Mouse (Mus musculus) intestine, embryonic 15.5 days (tissue): ENCODE results near the gene Cnst. TPM values are rescaled to one million over a fixed set of nuclear protein-coding genes. Genes with fewer than 3 reads are reported as not detected.
A peak's percentile ranks its signal among the peaks of the same experiment; 100 is the strongest.

Experiments used
- ATAC-seq: fragments of 200-750 bp; cut with Nextera tagmentation; 2 replicates; pipeline ENCODE4 v1.8.0; 2017; ENCODE audit warnings: moderate TSS enrichment, moderate library complexity
- H3K27ac ChIP-seq: fragments of 300-500 bp; sonication (generic); 2 replicates; pipeline ENCODE4 v1.5.1; 2015; ENCODE audit warnings: mild to moderate bottlenecking, inconsistent platforms
- H3K27me3 ChIP-seq: fragments of 300-500 bp; sonication (generic); replicated peaks from 2 replicates; pipeline ENCODE4 v1.6.1; 2015; ENCODE audit warnings: inconsistent platforms
- H3K36me3 ChIP-seq: fragments of 300-500 bp; sonication (generic); 2 replicates; pipeline ENCODE4 v1.6.1; 2015; ENCODE audit warnings: inconsistent platforms
- H3K4me1 ChIP-seq: fragments of 300-500 bp; sonication (generic); replicated peaks from 2 replicates; pipeline ENCODE4 v1.6.1; 2015; ENCODE audit warnings: inconsistent platforms
- H3K4me2 ChIP-seq: fragments of 300-500 bp; sonication (generic); replicated peaks from 2 replicates; pipeline ENCODE4 v1.6.1; 2015; ENCODE audit warnings: mild to moderate bottlenecking, inconsistent platforms
- H3K4me3 ChIP-seq: fragments of 300-500 bp; sonication (generic); replicated peaks from 2 replicates; pipeline ENCODE4 v1.5.1; 2015; ENCODE audit warnings: inconsistent platforms
- H3K9ac ChIP-seq: fragments of 300-500 bp; sonication (generic); 2 replicates; pipeline ENCODE4 v1.6.1; 2015; ENCODE audit warnings: inconsistent platforms
- H3K9me3 ChIP-seq: fragments of 300-500 bp; sonication (generic); 2 replicates; pipeline ENCODE4 v1.6.1; 2016; ENCODE audit warnings: inconsistent platforms
- WGBS: fragments of 180-500 bp; shearing (Covaris S2); methylation state at CpG from one replicate; pipeline ENCODE4 v1.1.7; 2015; 5-methylcytosine and 5-hydroxymethylcytosine counted together
- polyA plus RNA-seq: library from polyadenylated mRNA; unstranded; fragments of >200 nt; fragmentation: Nextera tagmentation; extraction: Ambion mirVana; gene quantifications from 2 replicates; pipeline ENCODE4 v1.2.1, GENCODE M21; 2015

Gene Cnst
- polyA plus RNA-seq, 1 experiment from 2014 or later: 11.8 TPM

GRCm38 (mm10) chr1:179609724-179610505 lies 63.7 kb downstream of the Cnst start:
- Histone ChIP-seq H3K27me3 (no peaks in the 10 kb centered on the region), H3K36me3 (peaks cover 5% of the 10 kb centered on the region; the same call in 1 of the 2 replicates), H3K9me3 (no peaks in the 10 kb centered on the region), H3K4me1 (no peaks in the 10 kb centered on the region), H3K27ac (no peak overlapping the region), H3K9ac (no peak overlapping the region), H3K4me3 (no peak overlapping the region), H3K4me2 (no peak overlapping the region)
- no peak for ATAC-seq
- 68% methylated on average over 26 of the region's 26 CpGs for WGBS

DNA sequence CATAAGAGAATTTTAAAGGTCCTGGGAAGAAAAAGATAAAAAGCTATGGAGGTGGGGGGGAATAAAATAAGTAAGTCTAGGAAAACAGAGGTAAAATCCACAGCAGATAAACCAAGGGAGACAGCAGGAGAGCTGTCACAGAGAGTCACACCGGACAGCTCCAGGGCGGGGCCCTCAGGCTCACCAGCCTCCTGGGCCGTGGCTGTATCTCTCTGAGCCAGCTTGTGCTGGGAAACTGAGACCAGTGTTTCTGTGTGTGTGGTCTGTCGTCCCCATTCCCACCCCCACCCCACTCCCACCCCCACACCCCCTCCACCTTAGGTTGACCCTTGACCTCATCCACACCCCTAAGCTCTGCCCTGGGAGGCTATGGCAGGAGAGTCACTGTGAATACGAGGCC lies 65.0 kb downstream of the Cnst start:
- H3K4me3 ChIP-seq: no peak overlapping the region
- H3K27ac ChIP-seq: no peak overlapping the region
- H3K4me2 ChIP-seq: no peak overlapping the region
- no peaks in the 10 kb centered on the region for H3K4me1 ChIP-seq
- peaks cover 5% of the 10 kb centered on the region; the same call in 1 of the 2 replicates for H3K36me3 ChIP-seq
- H3K9ac ChIP-seq: no peak overlapping the region
- no peaks in the 10 kb centered on the region for H3K27me3 ChIP-seq
- WGBS: 57% methylated on average over 5 of the region's 5 CpGs
- no peak for ATAC-seq
- H3K9me3 ChIP-seq: no peaks in the 10 kb centered on the region

- no peaks in the 10 kb centered on the region for H3K9me3 ChIP-seq
- H3K27me3 ChIP-seq: no peaks in the 10 kb centered on the region
- no peaks in the 10 kb centered on the region for H3K4me1 ChIP-seq
- H3K27ac ChIP-seq: no peak overlapping the region
- ATAC-seq: no peak
- H3K36me3 ChIP-seq: peaks cover 5% of the 10 kb centered on the region; the same call in 1 of the 2 replicates
- 86% methylated on average over 6 of the region's 6 CpGs for WGBS
- H3K4me3 ChIP-seq: no peak overlapping the region
- H3K4me2 ChIP-seq: no peak overlapping the region
- no peak overlapping the region for H3K9ac ChIP-seq
Measured at GRCm38 (mm10) chr1:179612418-179612817, 66.2 kb downstream of the Cnst start.

DNA sequence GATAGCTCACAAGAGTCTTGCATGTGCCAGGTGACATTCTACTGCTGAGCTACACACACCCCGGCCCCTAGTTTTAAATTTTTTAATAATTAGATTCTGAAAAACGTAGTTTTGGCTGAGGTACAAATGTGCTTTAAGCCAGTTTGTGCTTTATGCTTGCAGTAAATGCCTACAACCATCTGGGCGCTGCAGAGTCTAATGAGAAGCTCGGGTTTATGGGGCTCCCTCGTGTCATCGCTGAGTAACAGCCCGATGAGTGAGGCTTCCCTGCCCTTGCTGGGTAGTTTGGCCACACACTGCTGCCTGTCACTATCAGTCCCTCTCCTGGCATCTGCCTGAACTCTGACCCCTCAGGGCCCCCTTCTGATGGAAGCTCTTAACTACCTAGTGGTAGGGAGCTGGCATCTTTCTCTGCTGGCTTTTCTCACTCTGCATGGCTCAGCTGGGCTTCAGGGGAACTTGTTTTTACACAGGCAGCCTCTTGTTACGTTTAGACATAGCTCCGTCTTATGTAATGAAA lies 66.9 kb downstream of the Cnst start:
- Histone ChIP-seq H3K4me3 (no peak overlapping the region), H3K4me2 (no peak overlapping the region)
- 69% methylated on average over 9 of the region's 9 CpGs for WGBS

GRCm38 (mm10) chr1:179617426-179617825 lies 71.3 kb downstream of the Cnst start:
- Histone ChIP-seq H3K4me2 (no peak overlapping the region), H3K36me3 (no peaks in the 10 kb centered on the region), H3K9me3 (no peaks in the 10 kb centered on the region), H3K4me3 (no peak overlapping the region), H3K27ac (no peak overlapping the region), H3K27me3 (no peaks in the 10 kb centered on the region), H3K9ac (no peak overlapping the region), H3K4me1 (no peaks in the 10 kb centered on the region)
- WGBS: 73% methylated on average over 7 of the region's 7 CpGs
- no peak for ATAC-seq

More for the DNA sequence above, 66.9 kb downstream of the Cnst start:
- ATAC-seq: no peak
- H3K9me3 ChIP-seq: no peaks in the 10 kb centered on the region
- peaks cover 5% of the 10 kb centered on the region; the same call in 1 of the 2 replicates for H3K36me3 ChIP-seq
- no peaks in the 10 kb centered on the region for H3K27me3 ChIP-seq
- no peak overlapping the region for H3K27ac ChIP-seq
- no peaks in the 10 kb centered on the region for H3K4me1 ChIP-seq
- no peak overlapping the region for H3K9ac ChIP-seq

- 90% methylated on average over 12 of the region's 12 CpGs for WGBS
- Histone ChIP-seq H3K9me3 (no peaks in the 10 kb centered on the region), H3K9ac (no peak overlapping the region), H3K36me3 (no peaks in the 10 kb centered on the region), H3K4me2 (no peak overlapping the region), H3K4me3 (no peak overlapping the region), H3K27ac (no peak overlapping the region), H3K4me1 (no peaks in the 10 kb centered on the region), H3K27me3 (no peaks in the 10 kb centered on the region)
- ATAC-seq: no peak
Measured at GRCm38 (mm10) chr1:179622665-179623064, 76.5 kb downstream of the Cnst start.

GRCm38 (mm10) chr1:179623657-179624056 lies 77.5 kb downstream of the Cnst start:
- no peaks in the 10 kb centered on the region for H3K9me3 ChIP-seq
- no peak for ATAC-seq
- WGBS: 67% methylated on average over 4 of the region's 4 CpGs
- no peaks in the 10 kb centered on the region for H3K36me3 ChIP-seq
- no peaks in the 10 kb centered on the region for H3K27me3 ChIP-seq
- H3K4me1 ChIP-seq: no peaks in the 10 kb centered on the region
- H3K4me3 ChIP-seq: no peak overlapping the region
- no peak overlapping the region for H3K9ac ChIP-seq
- no peak overlapping the region for H3K27ac ChIP-seq
- no peak overlapping the region for H3K4me2 ChIP-seq

DNA sequence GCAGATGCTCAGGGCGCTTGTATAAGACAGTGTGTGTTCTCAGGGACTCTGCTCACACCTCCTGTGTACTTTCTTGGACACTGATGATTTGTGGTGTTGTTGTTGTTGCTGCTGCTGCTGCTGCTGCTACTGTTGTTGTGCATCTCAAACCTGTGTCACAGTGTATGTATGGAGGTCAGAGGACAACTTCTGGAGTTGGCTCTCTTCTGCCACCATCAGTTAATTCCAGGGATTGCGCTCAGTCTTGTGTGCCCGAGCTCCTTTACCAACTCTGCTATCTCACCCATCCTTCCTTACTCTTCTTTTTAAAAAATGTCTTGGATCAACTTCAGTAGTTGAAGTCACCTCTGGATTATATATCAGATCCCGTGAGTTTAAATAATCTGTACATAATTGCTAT lies 78.2 kb downstream of the Cnst start:
- no peak overlapping the region for H3K4me2 ChIP-seq
- H3K27me3 ChIP-seq: no peaks in the 10 kb centered on the region
- 69% methylated on average over 4 of the region's 4 CpGs for WGBS
- no peak overlapping the region for H3K27ac ChIP-seq
- H3K4me1 ChIP-seq: no peaks in the 10 kb centered on the region
- H3K9ac ChIP-seq: no peak overlapping the region
- ATAC-seq: no peak
- no peaks in the 10 kb centered on the region for H3K9me3 ChIP-seq
- H3K36me3 ChIP-seq: no peaks in the 10 kb centered on the region
- H3K4me3 ChIP-seq: no peak overlapping the region

DNA sequence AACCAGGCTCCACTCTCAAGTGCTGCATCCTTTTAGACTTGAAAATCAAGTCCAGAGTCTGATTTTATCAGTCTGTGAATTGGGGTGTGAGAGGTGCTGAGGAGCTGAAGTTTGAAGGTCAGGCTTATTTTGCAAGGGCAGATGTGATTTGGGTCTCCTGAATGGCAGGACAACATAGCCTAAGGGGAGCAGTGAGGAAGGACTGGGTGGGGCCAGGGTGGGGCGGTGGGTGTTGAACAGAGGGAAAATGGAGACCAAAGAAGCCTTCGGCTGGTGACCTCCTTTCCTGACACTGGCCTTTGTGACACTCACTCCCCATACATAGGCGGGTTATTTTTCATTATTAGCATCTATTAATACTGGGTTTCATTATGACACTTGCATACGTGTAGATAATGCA lies 81.7 kb downstream of the Cnst start:
- no peak overlapping the region for H3K4me3 ChIP-seq
- 90% methylated on average over 4 of the region's 4 CpGs for WGBS
- no peak overlapping the region for H3K4me2 ChIP-seq
- no peak overlapping the region for H3K9ac ChIP-seq
- H3K36me3 ChIP-seq: no peaks in the 10 kb centered on the region
- no peaks in the 10 kb centered on the region for H3K27me3 ChIP-seq
- H3K4me1 ChIP-seq: no peaks in the 10 kb centered on the region
- H3K9me3 ChIP-seq: no peaks in the 10 kb centered on the region
- no peak overlapping the region for H3K27ac ChIP-seq
- no peak; the same call in 1 of the 2 replicates for ATAC-seq

DNA sequence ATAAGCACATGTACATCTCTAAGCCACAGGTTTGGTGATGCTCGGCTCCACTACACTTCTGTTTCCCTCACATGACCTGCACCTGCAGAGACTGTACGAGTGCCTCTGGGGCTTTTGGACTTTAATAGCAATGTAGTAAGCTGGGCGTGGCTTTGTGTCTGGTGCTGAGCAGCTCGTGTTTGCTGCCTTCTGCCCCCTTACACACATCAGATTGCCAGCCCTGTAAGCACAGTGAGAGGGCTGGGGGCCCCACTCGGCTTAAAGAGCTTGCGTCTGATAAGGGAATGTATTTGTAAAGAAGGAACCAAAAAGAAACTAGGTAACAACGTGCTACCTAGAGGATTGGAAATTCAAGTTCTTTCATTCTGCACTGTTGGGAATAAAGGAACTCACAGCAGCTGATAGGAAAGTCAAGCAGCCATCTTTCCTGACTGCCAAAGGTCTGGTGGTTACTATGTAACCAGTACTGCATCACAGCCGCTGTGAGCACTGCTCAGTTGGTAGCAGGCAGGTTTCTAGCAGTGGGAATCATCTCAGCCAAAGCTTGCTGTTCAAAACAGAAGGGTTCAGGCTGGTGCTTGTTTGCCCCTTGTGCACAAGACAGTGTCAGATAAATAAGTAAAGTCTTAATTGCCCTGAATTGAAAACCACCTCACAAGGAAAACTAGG lies 82.4 kb downstream of the Cnst start:
- Histone ChIP-seq H3K4me1 (no peaks in the 10 kb centered on the region), H3K4me2 (peak overlapping the region; percentile 24), H3K27ac (peak overlapping the region; percentile 56; the same call in 1 of the 2 replicates), H3K9me3 (no peaks in the 10 kb centered on the region), H3K9ac (no peak overlapping the region), H3K27me3 (no peaks in the 10 kb centered on the region), H3K36me3 (no peaks in the 10 kb centered on the region), H3K4me3 (no peak overlapping the region)
- ATAC-seq: peak; percentile 96
- 51% methylated on average over 8 of the region's 8 CpGs for whole genome bisulfite sequencing

DNA sequence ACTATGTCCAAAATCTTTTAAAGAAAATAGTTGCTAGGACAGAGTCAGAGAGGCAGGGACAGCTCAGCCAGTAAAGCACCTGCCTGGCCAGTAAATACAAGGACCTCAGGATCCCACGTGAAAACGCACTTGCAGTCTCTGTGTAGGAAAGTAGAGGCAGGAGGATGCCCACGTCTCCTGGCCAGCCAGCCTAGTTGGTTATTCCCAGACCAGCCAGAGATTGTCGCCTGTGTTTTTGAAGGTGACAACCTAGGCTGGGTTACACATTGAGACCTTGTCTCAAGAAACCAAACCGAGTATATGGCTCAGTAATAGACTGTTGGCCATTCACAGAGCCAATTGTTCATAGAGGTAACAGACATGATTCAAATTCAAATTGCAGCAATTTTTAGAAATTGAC lies 83.1 kb downstream of the Cnst start:
- Histone ChIP-seq H3K4me3 (no peak overlapping the region), H3K4me2 (no peak overlapping the region), H3K27ac (no peak overlapping the region), H3K9me3 (no peaks in the 10 kb centered on the region), H3K36me3 (no peaks in the 10 kb centered on the region), H3K4me1 (no peaks in the 10 kb centered on the region), H3K9ac (no peak overlapping the region), H3K27me3 (no peaks in the 10 kb centered on the region)
- 79% methylated on average over 5 of the region's 5 CpGs for WGBS
- ATAC-seq: no peak

DNA sequence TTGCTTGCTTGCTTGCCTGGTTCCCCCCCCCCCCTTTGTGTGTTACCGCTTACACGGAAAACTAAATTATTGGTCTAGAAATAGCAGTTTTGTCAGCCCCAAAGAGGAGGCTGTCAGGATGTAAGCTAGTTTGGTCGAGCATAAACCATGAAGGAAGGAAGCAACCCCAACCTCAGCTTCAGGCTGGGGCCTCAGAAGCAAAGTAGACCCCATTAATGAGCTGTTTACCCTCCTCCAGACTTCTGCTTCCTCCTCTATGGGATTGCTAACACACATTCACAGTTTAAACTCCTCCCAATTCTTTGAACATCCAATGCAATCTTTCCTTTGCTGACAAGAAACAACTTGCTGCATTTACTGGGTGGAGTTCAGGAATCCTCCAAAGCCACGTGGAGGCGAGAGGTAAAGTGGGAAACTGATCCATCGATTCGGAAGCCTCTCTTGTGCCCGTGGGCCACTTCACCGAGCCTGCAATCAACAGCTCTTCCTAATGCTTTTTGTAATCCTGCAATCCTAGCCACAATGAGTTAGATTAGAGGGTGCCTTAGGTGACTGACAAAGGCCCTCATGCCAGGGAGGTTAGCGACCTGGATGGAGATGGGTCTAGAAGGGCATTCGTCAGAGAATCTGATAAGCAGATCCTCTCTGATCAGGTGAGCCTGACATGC lies 86.7 kb downstream of the Cnst start:
- Histone ChIP-seq H3K36me3 (no peaks in the 10 kb centered on the region), H3K27ac (no peak overlapping the region), H3K4me1 (no peaks in the 10 kb centered on the region), H3K9ac (no peak overlapping the region), H3K4me2 (no peak overlapping the region), H3K9me3 (no peaks in the 10 kb centered on the region), H3K4me3 (no peak overlapping the region), H3K27me3 (no peaks in the 10 kb centered on the region)
- ATAC-seq: no peak
- WGBS: 79% methylated on average over 11 of the region's 11 CpGs
